Mouse (Mus musculus) MEL (cell line): Measurements from ENCODE around the gene Med4. TPM values are rescaled to one million over a fixed set of nuclear protein-coding genes. Genes with fewer than 3 reads are reported as not detected.

Experiments used
- DNase-seq: peaks from one replicate; pipeline ENCODE4 v3.0.0; 2011; ENCODE audit warnings: low read depth, low spot score
- H3K27ac ChIP-seq: 2 replicates; pipeline ENCODE4 v1.5.1; 2012; ENCODE audit warnings: low read depth, mild to moderate bottlenecking, control low read depth, low read length, moderate library complexity; ENCODE audit not compliant: control insufficient read depth
- H3K27me3 ChIP-seq, 2 experiments: fragments of 150-350 bp in 1 of 2; sonication (generic) in 1 of 2; 2 replicates each; pipeline ENCODE4 v1.6.1; 2012; ENCODE audit warnings: low read length in 2 of 2, mild to moderate bottlenecking in 2 of 2, improper control_type of control experiment in 1 of 2, moderate library complexity in 1 of 2; ENCODE audit not compliant: insufficient read depth in 2 of 2, control insufficient read depth in 1 of 2
- H3K36me3 ChIP-seq, 2 experiments: 2 replicates each; pipeline ENCODE4 v1.6.1; 2012 to 2014; ENCODE audit warnings: low read length in 2 of 2, improper control_type of control experiment in 1 of 2, inconsistent platforms in 1 of 2, mild to moderate bottlenecking in 1 of 2; ENCODE audit not compliant: insufficient read depth in 2 of 2, control insufficient read depth in 1 of 2
- H3K4me1 ChIP-seq, 2 experiments: fragments of 150-350 bp in 1 of 2; sonication (generic) in 1 of 2; 2 replicates each; pipeline ENCODE4 v1.6.1; 2012; ENCODE audit warnings: low read length in 2 of 2, improper control_type of control experiment in 1 of 2, mild to moderate bottlenecking in 1 of 2; ENCODE audit not compliant: insufficient read depth in 2 of 2, control insufficient read depth in 1 of 2
- H3K4me3 ChIP-seq, 2 experiments: fragments of 150-350 bp in 1 of 2; sonication (generic) in 1 of 2; 2 replicates each; pipeline ENCODE4 v1.5.1; 2012; ENCODE audit warnings: low read depth in 2 of 2, low read length in 2 of 2, mild to moderate bottlenecking in 2 of 2, moderate library complexity in 2 of 2, control low read depth in 1 of 2, improper control_type of control experiment in 1 of 2; ENCODE audit not compliant: control insufficient read depth in 1 of 2, insufficient read depth in 1 of 2
- H3K79me2 ChIP-seq: 2 replicates; pipeline ENCODE4 v1.6.1; 2012; ENCODE audit warnings: mild to moderate bottlenecking, low read length, moderate library complexity; ENCODE audit not compliant: control insufficient read depth, poor library complexity, insufficient read depth
- H3K9ac ChIP-seq: 2 replicates; pipeline ENCODE4 v1.6.1; 2012; ENCODE audit warnings: low read depth, mild to moderate bottlenecking, control low read depth, low read length, moderate library complexity; ENCODE audit not compliant: control insufficient read depth, poor library complexity, severe bottlenecking
- H3K9me3 ChIP-seq: fragments of 150-350 bp; sonication (generic); replicated peaks from 2 replicates; pipeline ENCODE4 v1.6.1; 2012; ENCODE audit warnings: mild to moderate bottlenecking, low read length, improper control_type of control experiment, moderate library complexity; ENCODE audit not compliant: insufficient read depth
- BHLHE40 ChIP-seq: IDR thresholded peaks from 2 replicates; pipeline ENCODE4 v1.6.1; 2012; ENCODE audit warnings: low read depth, mild to moderate bottlenecking, inconsistent platforms, low read length, improper control_type of control experiment, borderline replicate concordance
- CHD1 ChIP-seq: IDR thresholded peaks from 2 replicates; pipeline ENCODE4 v1.6.1; 2012; ENCODE audit warnings: low read depth, mild to moderate bottlenecking, inconsistent platforms, low read length, improper control_type of control experiment
- CHD2 ChIP-seq: IDR thresholded peaks from 2 replicates; pipeline ENCODE4 v1.6.1; 2011; ENCODE audit warnings: low read length, improper control_type of control experiment
- CTCF ChIP-seq, 3 experiments: IDR thresholded peaks in 2 of 3; conservative IDR thresholded peaks in 1 of 3; 2 replicates each; pipeline ENCODE4 v1.5.1; 2011 to 2012; ENCODE audit warnings: low read length in 3 of 3, low read depth in 2 of 3, mild to moderate bottlenecking in 2 of 3, improper control_type of control experiment in 1 of 3, inconsistent platforms in 1 of 3, mixed read lengths in 1 of 3, moderate library complexity in 1 of 3; ENCODE audit not compliant: control insufficient read depth in 1 of 3, insufficient read depth in 1 of 3, poor library complexity in 1 of 3, severe bottlenecking in 1 of 3
- E2F4 ChIP-seq: IDR thresholded peaks from 2 replicates; pipeline ENCODE4 v1.6.1; 2011; ENCODE audit warnings: low read depth, low read length, improper control_type of control experiment, borderline replicate concordance
- ELF1 ChIP-seq: IDR thresholded peaks from 2 replicates; pipeline ENCODE4 v1.6.1; 2014; ENCODE audit warnings: low read depth, mild to moderate bottlenecking, inconsistent platforms, low read length, improper control_type of control experiment, moderate library complexity
- ETS1 ChIP-seq: IDR thresholded peaks from 2 replicates; pipeline ENCODE4 v1.6.1; 2012; ENCODE audit warnings: low read depth, mild to moderate bottlenecking, inconsistent platforms, low read length, improper control_type of control experiment, moderate library complexity
- GABPA ChIP-seq: IDR thresholded peaks from 2 replicates; pipeline ENCODE4 v1.6.1; 2012; ENCODE audit warnings: low read depth, mild to moderate bottlenecking, inconsistent platforms, low read length, improper control_type of control experiment, moderate library complexity
- GATA1 ChIP-seq: IDR thresholded peaks from 2 replicates; pipeline ENCODE4 v1.6.1; 2011; ENCODE audit warnings: low read depth, low read length, improper control_type of control experiment
- HCFC1 ChIP-seq: IDR thresholded peaks from 2 replicates; pipeline ENCODE4 v1.6.1; 2012; ENCODE audit warnings: low read depth, mild to moderate bottlenecking, inconsistent platforms, low read length, improper control_type of control experiment, moderate library complexity
- JUND ChIP-seq: IDR thresholded peaks from 2 replicates; pipeline ENCODE4 v1.6.1; 2011; ENCODE audit warnings: low read depth, mild to moderate bottlenecking, improper control_type of control experiment, low read length
- KAT2A ChIP-seq: conservative IDR thresholded peaks from 2 replicates; pipeline ENCODE4 v1.6.1; 2012; ENCODE audit warnings: low read depth, low read length, improper control_type of control experiment, inconsistent platforms
- MAFK ChIP-seq: IDR thresholded peaks from 2 replicates; pipeline ENCODE4 v1.6.1; 2011; ENCODE audit warnings: low read depth, mild to moderate bottlenecking, low read length, improper control_type of control experiment, borderline replicate concordance
- MAZ ChIP-seq: IDR thresholded peaks from 2 replicates; pipeline ENCODE4 v1.6.1; 2012; ENCODE audit warnings: low read depth, mild to moderate bottlenecking, inconsistent platforms, low read length, improper control_type of control experiment
- MEF2A ChIP-seq: IDR thresholded peaks from 2 replicates; pipeline ENCODE4 v1.6.1; 2014; ENCODE audit warnings: low read depth, mild to moderate bottlenecking, inconsistent platforms, low read length, improper control_type of control experiment; ENCODE audit not compliant: poor library complexity, insufficient replicate concordance, severe bottlenecking; ENCODE audit errors: extremely low read depth
- MXI1 ChIP-seq: IDR thresholded peaks from 2 replicates; pipeline ENCODE4 v1.6.1; 2011; ENCODE audit warnings: mild to moderate bottlenecking, low read depth, low read length, improper control_type of control experiment
- MYB ChIP-seq: IDR thresholded peaks from 2 replicates; pipeline ENCODE4 v1.6.1; 2011; ENCODE audit warnings: mild to moderate bottlenecking, low read depth, low read length, improper control_type of control experiment
- MYC ChIP-seq: IDR thresholded peaks from 2 replicates; pipeline ENCODE4 v1.6.1; 2011; ENCODE audit warnings: low read depth, mild to moderate bottlenecking, low read length, improper control_type of control experiment, moderate library complexity
- POLR2A ChIP-seq, 2 experiments: IDR thresholded peaks; 2 replicates each; pipeline ENCODE4 v1.6.1; 2011 to 2012; ENCODE audit warnings: low read length in 2 of 2, mild to moderate bottlenecking in 2 of 2, control low read depth in 1 of 2, improper control_type of control experiment in 1 of 2, low read depth in 1 of 2, moderate library complexity in 1 of 2; ENCODE audit not compliant: control insufficient read depth in 1 of 2, insufficient read depth in 1 of 2, poor library complexity in 1 of 2
- POLR2AphosphoS2 ChIP-seq: IDR thresholded peaks from 2 replicates; pipeline ENCODE4 v1.6.1; 2011; ENCODE audit warnings: low read length, improper control_type of control experiment
- POLR2AphosphoS5 ChIP-seq: IDR thresholded peaks from 2 replicates; pipeline ENCODE4 v1.6.1; 2012; ENCODE audit warnings: low read depth, borderline replicate concordance, mild to moderate bottlenecking, inconsistent platforms, low read length, moderate library complexity, mixed read lengths
- RAD21 ChIP-seq: IDR thresholded peaks from 2 replicates; pipeline ENCODE4 v1.6.1; 2011; ENCODE audit warnings: mild to moderate bottlenecking, low read depth, low read length, improper control_type of control experiment
- RCOR1 ChIP-seq: IDR thresholded peaks from 2 replicates; pipeline ENCODE4 v1.6.1; 2012; ENCODE audit warnings: low read depth, mild to moderate bottlenecking, inconsistent platforms, low read length, improper control_type of control experiment
- SMC3 ChIP-seq: IDR thresholded peaks from 2 replicates; pipeline ENCODE4 v1.6.1; 2011; ENCODE audit warnings: low read depth, low read length, improper control_type of control experiment
- TAL1 ChIP-seq: IDR thresholded peaks from 2 replicates; pipeline ENCODE4 v1.6.1; 2012; ENCODE audit warnings: mild to moderate bottlenecking, inconsistent platforms, low read length, moderate library complexity, mixed read lengths
- TBP ChIP-seq: IDR thresholded peaks from 2 replicates; pipeline ENCODE4 v1.8.0; 2011; ENCODE audit warnings: low read depth, low read length, improper control_type of control experiment
- TCF12 ChIP-seq: IDR thresholded peaks from 2 replicates; pipeline ENCODE4 v1.6.1; 2014; ENCODE audit warnings: low read depth, mild to moderate bottlenecking, inconsistent platforms, low read length, improper control_type of control experiment, moderate library complexity
- UBTF ChIP-seq: IDR thresholded peaks from 2 replicates; pipeline ENCODE4 v1.6.1; 2012; ENCODE audit warnings: low read depth, mild to moderate bottlenecking, inconsistent platforms, low read length, improper control_type of control experiment, moderate library complexity, borderline replicate concordance; ENCODE audit not compliant: insufficient read depth
- USF1 ChIP-seq: IDR thresholded peaks from 2 replicates; pipeline ENCODE4 v1.6.1; 2014; ENCODE audit warnings: low read depth, mild to moderate bottlenecking, inconsistent platforms, low read length, improper control_type of control experiment, moderate library complexity
- USF2 ChIP-seq, 2 experiments: IDR thresholded peaks; 2 replicates each; pipeline ENCODE4 v1.6.1; 2011 to 2012; ENCODE audit warnings: improper control_type of control experiment in 2 of 2, low read length in 2 of 2, borderline replicate concordance in 1 of 2, inconsistent platforms in 1 of 2, low read depth in 1 of 2, mild to moderate bottlenecking in 1 of 2; ENCODE audit not compliant: insufficient read depth in 1 of 2
- ZC3H11A ChIP-seq: IDR thresholded peaks from 2 replicates; pipeline ENCODE4 v1.6.1; 2012; ENCODE audit warnings: low read depth, mild to moderate bottlenecking, inconsistent platforms, low read length, improper control_type of control experiment
- ZKSCAN1 ChIP-seq: IDR thresholded peaks from 2 replicates; pipeline ENCODE4 v1.6.1; 2012; ENCODE audit warnings: low read depth, mild to moderate bottlenecking, inconsistent platforms, low read length, improper control_type of control experiment, moderate library complexity
- ZMIZ1 ChIP-seq: IDR thresholded peaks from 2 replicates; pipeline ENCODE4 v1.6.1; 2012; ENCODE audit warnings: low read depth, mild to moderate bottlenecking, inconsistent platforms, low read length, improper control_type of control experiment, moderate library complexity
- ZNF384 ChIP-seq: IDR thresholded peaks from 2 replicates; pipeline ENCODE4 v1.6.1; 2012; ENCODE audit warnings: low read depth, mild to moderate bottlenecking, inconsistent platforms, low read length, improper control_type of control experiment
- polyA plus RNA-seq, 2 experiments: library from polyadenylated mRNA; stranded (reverse) in 1 of 2; unstranded in 1 of 2; fragments of >175 nt in 1 of 2; fragments of >200 nt in 1 of 2; gene quantifications; 2 replicates each; pipeline versions ENCODE4 v1.2.1 to v1.2.4; 2012; ENCODE audit warnings: low replicate concordance in 2 of 2, low read depth in 1 of 2; ENCODE audit not compliant: insufficient read length in 2 of 2, insufficient read depth in 1 of 2, missing spikeins in 1 of 2
- total RNA-seq: library from RNA; depleted of rRNA; stranded (reverse); fragments of 300-350 nt; gene quantifications from 2 replicates; pipeline ENCODE4 v1.2.3, GENCODE M21; 2012; rRNA removed

Med4 gene
- total RNA-seq, result 62.2 and 65.2 TPM in 2 replicates
- polyA plus RNA-seq, result 10 to 100 TPM in 1 of 2 experiments, not detected in 1; 69.2 TPM

- Histone ChIP-seq H3K27me3 (no peaks in the 10 kb centered on the region), H3K4me1 (peaks cover 5 to 33% of the 10 kb centered on the region in 2 experiments; a peak in 3 of 4 replicates), H3K4me3 (peak within 1 kb of the TSS; percentile 82 to 89), H3K9ac (peak within 1 kb of the TSS; percentile 87), H3K36me3 (peaks cover 7 to 24% of the 10 kb centered on the region in 2 experiments), H3K79me2 (peaks cover 22% of the 10 kb centered on the region), H3K9me3 (no peaks in the 10 kb centered on the region), H3K27ac (peak within 1 kb of the TSS; percentile 75)
- DNase-seq, result peak; percentile 95
- TF ChIP-seq ZMIZ1 (peak; percentile 57; the same call in 1 of the 2 replicates), JUND (0 out of 2 replicates have a peak, but pooled peaks have one; percentile 27), MEF2A (no peak), CTCF (IDR thresholded peaks at IDR 0.05 in 2 of 3, conservative IDR thresholded peaks at IDR 0.05 in 1 of 3; ENCODE audit: control insufficient read depth in 1 of 3, insufficient read depth in 1 of 3, low read depth in 2 of 3, low read length in 3 of 3, poor library complexity in 1 of 3, severe bottlenecking in 1 of 3) (peak; percentile 70 to 99 (median 84)), POLR2A (IDR thresholded peaks at IDR 0.05; ENCODE audit: control insufficient read depth in 1 of 2, insufficient read depth in 1 of 2, low read depth in 1 of 2, low read length in 2 of 2, poor library complexity in 1 of 2) (peak; percentile 48 to 89; a peak in 2 of 4 replicates), RAD21 (peak; percentile 50), TAL1 (no peak), MYC (peak; percentile 76), UBTF (no peak), USF2 (IDR thresholded peaks at IDR 0.05; ENCODE audit: borderline replicate concordance in 1 of 2, insufficient read depth in 1 of 2, low read depth in 1 of 2, low read length in 2 of 2) (no peak), RCOR1 (no peak), POLR2AphosphoS5 (no peak), HCFC1 (peak; percentile 90), ZC3H11A (no peak), BHLHE40 (no peak), ELF1 (peak; percentile 94), ZNF384 (no peak; the same call in 1 of the 2 replicates), USF1 (peak; percentile 38; the same call in 1 of the 2 replicates), POLR2AphosphoS2 (peak; percentile 83; the same call in 1 of the 2 replicates), KAT2A (peak; percentile 59; the same call in 1 of the 2 replicates), TCF12 (peak; percentile 66; the same call in 1 of the 2 replicates), CHD2 (no peak), MXI1 (peak; percentile 57; the same call in 1 of the 2 replicates), MAFK (no peak), MYB (no peak), ZKSCAN1 (no peak), GABPA (peak; percentile 74; the same call in 1 of the 2 replicates), ETS1 (peak; percentile 55; the same call in 1 of the 2 replicates), E2F4 (no peak), GATA1 (no peak), MAZ (peak; percentile 69; the same call in 1 of the 2 replicates), TBP (peak; percentile 80), SMC3 (peak; percentile 58), CHD1 (no peak)
Observed at GRCm38 (mm10) chr14:73509765-73510423, at the start of gene Med4. Med4 (plus strand) TSS chr14:73510025.
